Mouse (Mus musculus) urinary bladder, adult 18-20 months (tissue): ENCODE results near the gene Snx9.

Experiments used
- DNase-seq, 2 experiments: peaks; one replicate each; pipeline ENCODE4 v3.0.0; 2022; ENCODE audit warnings: low spot score in 2 of 2, mixed read lengths in 2 of 2

Gene Snx9

DNA sequence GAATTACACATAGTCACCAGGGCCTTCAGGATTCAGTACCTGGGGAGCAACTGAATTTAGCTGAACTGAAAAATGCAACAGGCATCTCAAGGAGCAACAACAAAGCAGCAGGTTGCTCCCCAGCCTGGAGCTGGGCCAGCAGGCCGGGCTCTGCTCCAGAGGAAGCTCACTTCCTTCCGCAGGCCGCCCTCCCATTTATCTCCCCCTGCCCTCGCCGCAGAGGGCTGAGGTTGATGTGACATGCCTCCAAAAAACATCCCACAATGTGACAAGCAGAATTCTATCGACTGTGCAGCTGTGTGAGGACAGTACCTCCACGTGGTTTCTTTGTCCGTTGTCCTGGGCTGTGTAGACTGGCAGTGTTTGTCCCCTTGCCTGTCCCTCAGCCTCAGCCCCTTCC is 44.3 kb downstream of the Snx9 start:
- DNase-seq: no peak

DNA sequence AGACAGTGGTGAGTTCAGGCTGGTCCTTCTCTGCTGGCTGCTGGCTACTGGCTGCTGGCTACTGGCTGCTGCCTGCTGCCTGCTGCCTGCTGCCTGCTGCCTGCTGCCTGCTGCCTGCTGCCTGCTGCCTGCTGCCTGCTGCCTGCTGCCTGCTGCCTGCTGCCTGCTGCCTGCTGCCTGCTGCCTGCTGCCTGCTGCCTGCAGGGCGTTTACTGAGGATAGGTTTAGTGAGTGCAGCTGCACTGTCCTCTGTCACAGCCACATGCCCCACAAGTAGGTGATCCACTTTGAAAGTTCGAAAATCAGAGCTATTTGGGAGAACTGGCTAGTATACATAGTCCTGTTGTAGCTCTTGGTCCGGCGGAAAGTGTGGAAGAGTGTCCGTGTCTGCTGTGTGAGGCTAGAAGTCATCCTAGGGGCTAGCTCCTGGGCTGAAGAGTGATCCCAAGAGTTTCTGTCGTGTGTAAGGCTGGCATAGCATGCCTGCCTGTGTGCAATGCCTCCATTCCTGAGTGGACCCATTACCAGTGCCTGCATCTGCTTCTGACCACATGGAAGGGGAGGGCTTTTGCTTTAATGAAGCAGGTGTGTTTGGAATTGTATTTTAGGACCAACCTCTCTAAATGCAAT is 45.2 kb downstream of the Snx9 start:
- no peak for DNase-seq

DNA sequence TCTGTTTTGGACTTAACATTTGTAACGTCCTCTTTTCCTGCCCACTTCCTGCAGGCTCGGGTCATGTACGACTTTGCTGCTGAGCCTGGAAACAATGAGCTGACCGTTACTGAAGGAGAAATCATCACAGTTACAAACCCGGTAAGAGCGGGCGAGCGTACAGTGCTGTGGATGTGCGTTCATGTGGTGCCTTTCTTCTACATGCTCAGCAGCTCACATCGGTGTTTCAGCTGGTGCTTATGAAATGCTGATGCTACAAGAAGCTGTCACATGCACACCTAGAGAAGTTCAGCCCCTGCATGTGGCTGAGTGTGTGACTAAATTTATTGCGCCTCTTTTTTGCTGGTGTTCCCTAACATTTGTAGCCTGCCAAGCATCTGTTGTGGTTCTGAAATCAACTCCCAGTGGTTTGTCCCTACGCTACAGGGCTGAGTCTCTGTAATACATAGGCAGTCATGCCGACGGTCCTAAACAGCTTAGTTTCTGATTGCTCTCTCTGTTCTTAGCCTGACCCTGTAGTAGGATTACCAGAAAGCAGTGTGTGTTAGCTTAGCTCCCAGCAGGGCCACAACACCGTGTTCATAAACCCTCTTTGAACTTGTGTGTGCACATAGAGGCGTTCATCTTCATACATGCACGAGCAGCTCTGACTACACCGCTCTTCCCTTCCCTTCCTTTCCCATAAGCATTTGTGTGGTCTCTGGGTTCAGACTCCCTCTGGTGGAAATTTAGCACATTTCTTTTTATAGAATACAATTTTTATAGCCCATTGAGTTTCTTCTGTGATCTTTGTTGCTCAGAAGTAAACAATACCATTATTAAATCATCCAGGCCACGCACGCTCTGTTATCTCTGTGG is 46.0 kb downstream of the Snx9 start:
- DNase-seq: no peak

DNA sequence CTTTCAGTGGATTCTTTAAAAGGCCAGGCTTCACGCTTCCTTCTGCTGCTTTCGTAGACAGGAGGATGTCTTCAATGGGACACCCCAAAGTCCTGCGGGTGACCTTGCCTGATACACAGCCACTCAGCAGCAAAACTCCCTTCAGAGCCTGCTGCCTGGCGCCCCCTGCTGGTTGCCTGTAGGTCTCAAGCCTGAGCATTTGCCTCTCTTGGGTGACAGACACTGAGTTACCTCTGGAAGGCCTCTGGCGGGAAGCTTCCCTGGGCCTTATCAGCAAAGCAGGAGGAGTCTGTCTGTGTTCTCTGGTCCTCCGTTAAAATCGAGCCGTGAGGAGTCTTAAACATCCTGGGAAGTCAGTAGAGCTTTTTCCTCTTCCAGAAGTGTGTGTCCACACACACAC is 49.3 kb downstream of the Snx9 start:
- DNase-seq: peak; percentile 63 to 80

DNA sequence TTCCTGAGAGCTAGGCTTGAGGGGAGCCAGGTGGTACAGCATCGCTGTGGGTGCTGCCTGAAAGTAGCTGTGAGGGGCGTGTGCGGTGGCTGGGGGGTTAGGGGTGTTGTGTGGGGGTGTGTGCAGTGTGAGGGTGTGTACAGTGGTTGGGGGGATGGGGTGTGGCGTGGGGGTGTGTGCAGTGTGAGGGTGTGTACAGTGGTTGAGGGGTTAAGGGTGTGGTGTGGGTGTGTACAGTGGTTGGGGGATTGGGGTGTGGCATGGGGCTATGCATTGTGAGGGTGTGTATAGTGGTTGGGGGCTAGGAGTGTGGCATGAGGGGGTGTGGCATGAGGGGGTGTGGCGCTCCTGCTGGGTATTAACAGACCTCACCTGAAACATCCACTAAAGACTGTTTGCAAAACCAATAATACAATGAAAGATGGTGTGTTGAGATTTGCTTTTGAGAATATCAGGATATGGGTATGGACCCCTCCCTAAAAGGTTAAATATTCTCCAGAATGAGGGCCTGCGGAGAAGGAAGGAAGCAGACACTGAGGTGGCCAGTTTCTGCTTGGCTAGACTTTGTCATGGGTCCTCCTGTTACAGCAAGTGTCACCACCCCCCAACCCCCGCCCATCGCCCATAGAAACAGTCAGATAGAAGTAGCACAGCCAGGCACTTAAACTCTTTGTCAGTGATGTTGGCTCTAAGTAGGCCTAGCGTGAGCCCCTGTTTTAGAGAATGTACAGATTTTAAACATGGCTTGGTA is 51.0 kb downstream of the Snx9 start:
- no peak for DNase-seq

DNA sequence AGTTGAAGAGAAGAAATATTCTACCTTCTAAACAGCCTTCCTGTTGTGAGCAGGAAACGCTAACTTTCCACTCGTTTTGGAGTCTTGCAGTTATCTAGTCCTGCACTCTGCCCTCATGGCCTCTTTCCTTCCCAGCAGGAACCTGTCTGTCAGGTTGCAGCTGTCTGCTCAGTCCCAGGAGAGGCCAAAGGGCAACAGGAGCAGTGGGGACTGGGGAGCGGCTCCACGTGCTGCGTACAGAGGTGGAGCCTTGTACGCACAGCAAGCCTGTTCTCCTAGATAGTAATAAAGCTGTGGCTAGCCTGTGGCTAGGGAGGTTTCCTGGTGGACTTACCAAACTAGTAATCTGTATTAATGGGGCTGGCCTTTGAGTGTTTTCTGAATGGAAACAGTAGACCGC is 52.0 kb downstream of the Snx9 start:
- peak in 1 of 2 experiments; percentile 59 for DNase-seq

DNA sequence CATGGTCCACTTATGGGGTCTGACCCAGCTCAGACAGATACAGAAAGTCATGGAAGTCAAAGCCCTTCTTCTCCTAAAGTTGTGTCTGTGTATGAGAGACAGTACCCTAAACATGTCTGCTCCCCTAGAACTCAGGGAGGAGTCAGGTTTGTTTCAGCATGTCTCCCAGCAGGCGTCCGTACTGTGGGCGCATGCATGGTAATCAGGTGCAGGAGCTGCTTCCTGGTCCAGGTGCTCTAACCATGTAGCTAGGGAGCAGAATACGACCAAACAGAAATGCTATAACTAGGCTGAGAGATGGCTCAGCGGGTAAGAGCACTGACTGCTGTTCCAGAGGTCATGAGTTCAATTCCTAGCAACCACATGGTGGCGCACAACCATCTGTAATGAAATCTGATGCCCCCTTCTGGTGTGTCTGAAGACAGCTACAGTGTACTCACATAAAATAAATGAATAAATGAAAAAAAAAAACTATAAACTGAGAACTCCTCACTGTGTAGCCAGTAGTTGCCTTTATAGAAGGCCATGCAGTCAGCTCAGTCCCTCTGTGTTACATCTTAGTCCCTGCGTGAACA is 52.5 kb downstream of the Snx9 start:
- no peak for DNase-seq

DNA sequence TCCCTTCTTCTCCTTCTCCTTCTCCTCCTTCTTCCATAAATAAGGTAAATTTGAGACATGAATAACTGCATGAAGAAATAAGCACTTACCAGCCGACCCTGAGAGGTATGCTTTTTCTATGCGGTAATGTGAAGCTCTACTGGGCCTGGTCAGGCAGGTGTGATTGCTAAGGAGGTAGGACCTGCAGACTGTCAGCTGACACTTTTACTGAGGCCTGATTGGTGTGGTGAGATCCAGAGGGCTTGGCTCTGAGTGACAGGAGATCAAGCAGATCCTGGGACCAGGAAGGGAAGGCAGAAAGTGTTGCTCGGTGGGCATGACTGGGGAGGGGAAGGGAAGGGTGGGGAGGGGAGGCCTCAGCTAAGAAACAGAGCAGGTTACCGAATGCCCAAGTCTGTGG is 54.9 kb downstream of the Snx9 start:
- no peak for DNase-seq

DNA sequence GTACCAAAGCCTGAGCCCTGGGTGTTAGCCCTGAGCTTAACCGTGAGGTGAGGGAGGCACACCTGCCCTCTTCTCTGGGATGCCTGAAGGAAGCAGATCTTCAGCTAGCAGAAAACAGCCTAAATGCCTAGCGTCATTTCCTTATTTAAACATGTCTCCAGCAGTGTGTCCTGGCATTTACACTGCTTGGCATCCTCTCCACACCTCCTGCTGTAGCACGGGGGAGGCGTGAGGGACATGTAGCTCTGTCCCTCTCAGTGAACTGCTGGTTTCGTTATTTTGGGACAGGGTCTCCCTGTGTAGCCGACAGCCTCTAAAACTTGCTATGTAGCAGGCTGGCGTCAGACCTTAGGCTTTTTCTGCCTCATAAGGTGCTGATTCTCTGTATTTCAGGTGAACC is 55.5 kb downstream of the Snx9 start:
- no peak for DNase-seq

DNA sequence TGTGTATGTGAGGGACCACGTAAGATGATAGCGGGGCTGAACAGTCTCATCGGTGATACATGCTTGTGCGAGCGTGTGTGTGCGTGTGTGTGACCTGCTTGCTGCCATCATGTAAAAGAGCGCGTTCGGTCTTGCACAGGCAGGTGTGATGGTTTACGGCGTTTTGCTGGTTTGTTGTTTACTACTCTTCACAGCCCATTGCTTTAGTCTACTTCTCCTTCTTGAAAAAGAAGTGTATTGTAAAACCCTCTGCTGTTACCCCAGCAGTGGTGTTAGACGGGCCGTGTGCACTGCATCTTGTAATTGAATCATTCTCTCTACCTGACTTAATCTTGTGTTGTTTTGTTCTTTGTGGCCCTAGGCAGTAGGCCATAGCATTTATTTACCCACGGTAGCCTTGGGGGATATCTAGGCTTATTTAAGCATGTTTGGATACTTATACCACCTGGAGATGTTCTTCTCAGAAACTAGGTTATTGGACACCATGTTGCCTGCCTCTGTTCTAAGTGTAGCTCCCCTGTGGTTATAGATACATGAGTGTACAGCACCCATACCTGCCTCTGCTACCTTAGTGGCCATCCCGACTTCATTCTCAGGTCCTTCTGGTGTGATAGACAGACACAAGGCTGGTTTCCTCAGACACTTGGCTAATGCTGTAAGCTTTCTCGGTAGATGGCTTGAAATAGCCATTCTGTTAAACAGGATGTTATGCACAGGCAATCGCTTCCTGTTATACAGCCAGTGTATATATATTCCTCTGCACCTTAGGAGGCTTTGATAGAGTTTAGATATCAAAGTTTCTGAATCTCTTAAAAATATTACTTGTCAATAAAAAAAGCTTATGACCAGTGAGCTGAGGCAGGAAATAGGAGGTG is 56.4 kb downstream of the Snx9 start:
- DNase-seq: no peak

DNA sequence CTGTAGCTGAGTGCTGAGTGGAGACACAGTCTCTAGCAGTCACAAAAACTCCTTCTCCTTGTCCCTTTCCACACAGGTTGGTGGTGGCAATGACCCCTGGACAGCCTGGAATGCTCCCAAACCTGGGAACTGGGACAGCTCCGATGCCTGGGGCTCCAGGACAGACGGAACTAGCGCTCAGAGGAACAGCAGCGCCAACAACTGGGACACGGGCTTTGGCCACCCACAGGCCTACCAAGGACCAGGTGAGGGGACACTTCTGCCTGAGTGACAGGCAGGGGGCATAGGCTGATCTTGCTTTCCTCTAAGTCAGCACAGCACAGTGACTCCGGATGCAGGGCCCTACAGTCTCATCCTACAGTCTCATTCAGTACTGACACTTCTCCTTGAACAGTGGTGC is 58.1 kb downstream of the Snx9 start:
- no peak for DNase-seq

DNA sequence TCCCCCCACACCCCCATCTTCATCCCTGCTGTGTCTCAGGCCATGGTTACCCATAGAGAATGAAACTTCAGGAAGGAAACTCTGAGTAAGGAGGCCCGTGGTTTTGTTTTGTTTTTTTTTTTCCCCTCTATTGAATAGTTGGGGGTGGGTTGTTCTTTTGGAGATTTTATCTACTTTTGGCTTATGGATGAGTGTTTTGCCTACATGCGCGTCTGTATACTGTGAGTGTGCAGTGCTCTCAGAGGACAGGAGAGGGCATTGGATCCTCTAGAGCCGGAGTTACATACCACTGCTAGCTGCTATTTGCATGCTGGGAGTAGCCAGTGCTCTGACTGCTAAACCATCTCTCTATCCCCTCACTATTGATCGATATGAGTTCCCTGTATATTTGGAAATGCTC is 60.3 kb downstream of the Snx9 start:
- no peak for DNase-seq

DNA sequence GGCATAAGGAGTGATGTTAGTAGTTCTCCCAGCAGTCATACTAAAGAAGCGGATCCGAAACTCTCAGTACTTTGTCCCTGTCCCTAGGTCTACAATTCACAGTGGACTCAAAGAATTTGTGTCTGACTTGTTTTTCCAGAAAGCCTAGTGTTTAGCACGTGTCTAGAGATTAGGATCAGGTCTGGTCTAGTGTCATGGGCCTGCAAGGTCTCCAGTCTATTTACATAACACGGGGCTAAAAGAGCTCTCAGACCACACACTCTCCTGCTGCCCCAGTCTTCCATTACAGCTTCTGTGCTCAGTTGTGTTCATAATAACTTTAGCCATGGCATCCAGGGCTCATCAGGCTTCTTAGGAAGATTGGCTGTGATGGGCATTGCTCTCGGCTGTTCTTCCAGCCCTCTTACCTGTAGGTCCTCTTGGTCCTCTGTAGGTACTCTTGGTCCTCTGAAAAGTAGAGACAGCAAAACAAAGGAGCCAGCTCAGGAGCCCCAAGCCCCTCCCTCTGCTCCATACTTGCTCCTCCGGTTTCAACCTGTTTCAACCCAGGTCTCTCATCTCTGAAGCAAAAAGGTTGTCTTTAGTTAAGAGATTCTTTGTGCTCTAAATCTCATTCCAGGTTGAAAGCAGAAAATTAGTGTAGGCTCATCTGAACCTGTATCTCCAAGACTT is 62.6 kb downstream of the Snx9 start:
- peak in 1 of 2 experiments; percentile 49 for DNase-seq

DNA sequence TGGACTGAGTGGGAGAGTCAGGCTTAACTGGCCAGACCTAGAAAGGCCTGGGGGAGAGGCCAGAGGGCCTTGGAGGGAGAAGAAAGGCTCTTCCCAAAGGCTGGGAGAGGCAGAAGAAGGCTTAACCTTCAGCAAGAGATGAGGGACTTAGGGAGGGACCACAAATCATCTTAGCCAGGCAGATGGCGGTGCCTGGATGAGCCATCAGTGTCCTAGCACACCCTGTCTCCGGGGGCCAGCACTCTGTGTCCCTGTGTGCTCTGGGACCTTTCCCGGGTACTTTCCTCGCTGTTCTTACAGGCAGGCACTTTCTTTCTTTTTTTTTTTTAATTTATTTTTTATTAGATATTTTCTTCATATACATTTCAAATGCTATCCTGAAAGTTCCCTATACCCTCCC is 68.6 kb downstream of the Snx9 start:
- DNase-seq: no peak

DNA sequence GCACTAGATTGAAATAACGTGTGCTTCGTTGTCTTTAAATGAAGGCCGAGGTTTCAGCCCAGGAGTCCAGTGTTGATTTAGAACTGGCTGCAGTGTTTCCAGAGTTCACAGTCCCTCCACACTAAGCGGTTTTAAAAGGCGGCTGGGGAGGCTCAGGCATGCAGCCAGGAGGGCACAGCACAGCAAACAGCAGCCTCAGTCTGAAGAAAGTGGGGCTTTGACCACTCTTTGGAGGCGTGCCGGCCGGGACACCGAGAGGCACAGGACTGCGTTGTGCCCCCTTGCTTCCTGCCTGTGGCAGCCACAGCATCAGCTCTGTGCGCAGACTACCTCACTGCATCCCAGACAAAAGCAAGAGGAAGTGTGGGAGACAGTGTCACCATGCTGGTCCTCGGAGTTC is 70.5 kb downstream of the Snx9 start:
- DNase-seq: no peak

DNA sequence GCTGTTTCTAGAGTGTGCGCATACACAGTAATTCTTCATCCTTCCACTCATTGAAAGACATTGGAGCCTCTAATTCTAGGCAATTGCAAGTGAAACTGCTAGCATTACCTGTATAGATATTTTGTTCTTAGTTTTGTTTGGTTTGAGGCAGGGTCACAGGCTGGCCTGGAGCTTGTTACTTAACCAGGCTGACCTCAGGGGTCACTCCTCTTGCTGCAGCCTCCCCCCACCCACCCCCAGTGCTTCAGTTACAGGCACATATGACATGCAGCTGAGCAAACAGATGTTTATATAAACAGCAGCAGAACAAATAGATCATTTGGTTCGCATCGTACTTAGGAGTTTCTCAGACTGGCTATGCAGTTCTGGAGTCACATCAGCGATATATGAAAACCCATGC is 71.7 kb downstream of the Snx9 start:
- no peak for DNase-seq

DNA sequence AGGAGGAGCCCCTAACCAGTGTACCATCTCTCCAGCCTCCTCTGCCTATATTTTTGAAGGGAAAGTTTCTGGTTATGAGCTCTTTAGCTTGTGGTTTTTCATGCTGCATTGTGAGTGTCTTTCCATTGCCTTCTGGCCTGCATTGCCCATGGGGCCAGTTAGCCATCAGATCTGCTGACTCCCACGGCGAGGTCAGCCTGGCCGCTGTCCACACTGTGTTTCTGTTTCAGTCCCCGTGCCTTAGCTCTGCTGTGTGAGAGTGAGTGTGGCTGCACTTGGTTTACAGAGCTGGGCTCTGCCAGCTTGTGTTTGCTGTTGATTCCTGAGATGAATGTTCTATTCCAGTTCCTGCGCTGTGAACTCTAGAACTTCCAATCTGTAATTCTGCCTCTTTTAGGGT is 73.1 kb downstream of the Snx9 start:
- no peak for DNase-seq

DNA sequence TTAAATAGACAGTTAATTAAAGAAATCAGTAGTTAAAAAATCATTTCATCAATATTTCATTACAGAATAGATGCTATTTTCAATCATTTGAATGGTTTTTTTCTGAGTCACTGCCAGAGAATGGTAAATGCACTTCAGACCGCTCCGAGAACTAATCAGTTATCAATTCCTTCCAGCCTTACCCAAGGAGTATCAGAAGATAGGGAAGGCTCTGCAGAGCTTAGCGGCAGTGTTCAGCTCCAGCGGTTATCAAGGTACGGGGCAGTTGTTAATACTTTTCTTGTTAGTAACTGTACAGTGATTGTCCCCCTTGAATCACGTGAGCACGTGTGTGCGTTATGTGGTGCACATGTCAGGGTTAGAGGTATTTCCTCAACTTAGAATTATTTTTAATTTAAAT is 80.8 kb downstream of the Snx9 start:
- DNase-seq: no peak

DNA sequence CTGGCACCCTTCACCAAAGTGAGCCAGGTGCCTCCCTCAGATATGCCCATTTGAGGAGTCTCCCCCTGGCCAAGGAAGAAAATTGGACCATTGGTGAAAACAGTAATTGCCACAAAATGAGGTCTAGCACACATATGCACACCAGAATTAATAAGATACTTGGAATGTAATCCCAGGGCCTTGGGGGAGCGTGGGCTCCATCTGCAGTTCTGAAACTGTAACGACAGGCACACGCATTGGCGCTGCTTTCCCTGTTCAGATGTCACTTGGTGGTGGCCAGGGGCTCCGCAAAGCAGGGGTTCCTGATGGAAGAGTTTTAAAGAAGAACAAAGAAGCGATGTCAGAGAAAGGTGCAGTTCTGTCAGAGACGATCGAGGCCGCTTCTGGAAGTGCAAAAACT is 82.2 kb downstream of the Snx9 start:
- no peak for DNase-seq

DNA sequence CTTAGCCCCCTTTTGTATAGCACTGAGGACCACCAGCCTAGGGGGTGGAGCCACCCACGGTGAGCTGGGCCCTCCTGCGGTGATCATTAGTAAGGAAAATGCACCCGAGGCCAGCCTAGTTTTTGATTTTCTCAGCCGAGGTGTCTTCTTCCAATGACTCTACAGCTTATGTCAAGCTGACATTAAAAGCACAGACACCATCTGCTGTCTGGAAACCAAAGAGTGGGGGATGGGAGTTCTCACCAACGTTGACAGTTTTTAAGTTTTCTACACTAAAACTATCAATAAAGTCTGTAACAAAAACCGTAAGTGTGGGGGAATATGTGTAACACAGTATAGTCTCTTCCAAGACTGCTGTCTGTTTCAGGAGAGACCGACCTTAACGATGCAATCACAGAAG is 83.1 kb downstream of the Snx9 start:
- no peak for DNase-seq

DNA sequence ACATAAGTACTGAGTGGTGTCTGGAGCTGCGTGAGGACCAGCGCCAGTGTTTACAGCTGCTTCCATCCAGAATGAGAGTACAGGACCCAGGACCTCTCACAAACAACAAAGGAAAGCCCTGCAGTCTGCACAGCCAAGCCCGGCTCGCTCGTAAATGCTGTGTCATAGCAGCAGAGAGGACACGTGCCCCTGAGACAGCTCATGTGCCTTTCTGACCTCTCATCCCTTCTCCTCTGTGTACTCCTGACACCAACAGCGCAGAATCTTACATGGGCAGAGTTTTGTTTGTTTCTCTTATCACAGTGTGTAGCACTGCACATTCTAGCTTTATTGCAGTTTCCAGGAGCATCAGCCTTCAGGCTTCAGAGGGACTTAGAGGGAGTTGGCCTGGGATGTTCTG is 85.6 kb downstream of the Snx9 start:
- no peak for DNase-seq
